Mouse (Mus musculus): Measurements from ENCODE around the gene Stard13. TPM values are rescaled to one million over a fixed set of nuclear protein-coding genes. Genes with fewer than 3 reads are reported as not detected.

The Stard13 gene
- polyA plus RNA-seq, 1 experiment from 2014 or later: 13.0 TPM

GRCm38 (mm10) chr5:151106841-151107240, 126.8 kb downstream of the Stard13 start:
- Histone ChIP-seq H3K9ac (ENCODE audit: low read length) (no peak overlapping the region), H3K4me3 (ENCODE audit: low read depth, low read length) (no peak overlapping the region), H3K27me3 (replicated peaks; ENCODE audit: control insufficient read depth, insufficient read depth, low read length) (no peaks in the 10 kb centered on the region), H3K36me3 (ENCODE audit: control insufficient read depth, insufficient read depth, low read length) (no peaks in the 10 kb centered on the region), H3K9me3 (ENCODE audit: control insufficient read depth, low read length) (no peaks in the 10 kb centered on the region), H3K27ac (ENCODE audit: low read depth) (no peak overlapping the region), H3K4me2 (ENCODE audit: low read length) (no peak overlapping the region), H3K4me1 (replicated peaks; ENCODE audit: control insufficient read depth, insufficient read depth, low read length) (peaks cover 15% of the 10 kb centered on the region)
- no peak for ATAC-seq (replicated peaks; ENCODE audit: low FRiP score, low TSS enrichment, low read depth)
- DNase-seq (ENCODE audit: low spot score): no peak
- 90% methylated on average over 3 of the region's 3 CpGs for WGBS

GRCm38 (mm10) chr5:151105054-151105971, 128.3 kb downstream of the Stard13 start:
- H3K9ac ChIP-seq (ENCODE audit: low read length): no peak overlapping the region
- no peak for DNase-seq (ENCODE audit: low spot score)
- H3K9me3 ChIP-seq (ENCODE audit: control insufficient read depth, low read length): no peaks in the 10 kb centered on the region
- no peaks in the 10 kb centered on the region for H3K27me3 ChIP-seq (replicated peaks; ENCODE audit: control insufficient read depth, insufficient read depth, low read length)
- ATAC-seq (replicated peaks; ENCODE audit: low FRiP score, low TSS enrichment, low read depth): no peak
- H3K36me3 ChIP-seq (ENCODE audit: control insufficient read depth, insufficient read depth, low read length): no peaks in the 10 kb centered on the region
- H3K4me3 ChIP-seq (ENCODE audit: low read depth, low read length): no peak overlapping the region
- H3K4me1 ChIP-seq (replicated peaks; ENCODE audit: control insufficient read depth, insufficient read depth, low read length): peaks cover 15% of the 10 kb centered on the region
- H3K4me2 ChIP-seq (ENCODE audit: low read length): no peak overlapping the region
- H3K27ac ChIP-seq (ENCODE audit: low read depth): no peak overlapping the region
- WGBS: 70% methylated on average over 10 of the region's 10 CpGs

- no peak for DNase-seq (ENCODE audit: low spot score)
- Histone ChIP-seq H3K27me3 (replicated peaks; ENCODE audit: control insufficient read depth, insufficient read depth, low read length) (no peaks in the 10 kb centered on the region), H3K36me3 (ENCODE audit: control insufficient read depth, insufficient read depth, low read length) (no peaks in the 10 kb centered on the region), H3K27ac (ENCODE audit: low read depth) (no peak overlapping the region), H3K9me3 (ENCODE audit: control insufficient read depth, low read length) (no peaks in the 10 kb centered on the region), H3K4me1 (replicated peaks; ENCODE audit: control insufficient read depth, insufficient read depth, low read length) (peaks cover 15% of the 10 kb centered on the region), H3K9ac (ENCODE audit: low read length) (no peak overlapping the region), H3K4me2 (ENCODE audit: low read length) (no peak overlapping the region), H3K4me3 (ENCODE audit: low read depth, low read length) (no peak overlapping the region)
- WGBS: 65% methylated on average over 9 of the region's 9 CpGs
- ATAC-seq (replicated peaks; ENCODE audit: low FRiP score, low TSS enrichment, low read depth): peak; percentile 80
Measured at GRCm38 (mm10) chr5:151104354-151105053, 129.1 kb downstream of the Stard13 start.

GRCm38 (mm10) chr5:151103284-151103683, 130.4 kb downstream of the Stard13 start:
- ATAC-seq (replicated peaks; ENCODE audit: low FRiP score, low TSS enrichment, low read depth) (no peak), DNase-seq (ENCODE audit: low spot score) (no peak)

GRCm38 (mm10) chr5:151102262-151102661, 131.4 kb downstream of the Stard13 start:
- H3K4me2 ChIP-seq (ENCODE audit: low read length): no peak overlapping the region
- ATAC-seq (replicated peaks; ENCODE audit: low FRiP score, low TSS enrichment, low read depth): no peak
- DNase-seq (ENCODE audit: low spot score): no peak

More at GRCm38 (mm10) chr5:151103284-151103683, 130.4 kb downstream of the Stard13 start:
- Histone ChIP-seq H3K27ac (ENCODE audit: low read depth) (no peak overlapping the region), H3K4me3 (ENCODE audit: low read depth, low read length) (no peak overlapping the region), H3K36me3 (ENCODE audit: control insufficient read depth, insufficient read depth, low read length) (no peaks in the 10 kb centered on the region), H3K9ac (ENCODE audit: low read length) (no peak overlapping the region), H3K27me3 (replicated peaks; ENCODE audit: control insufficient read depth, insufficient read depth, low read length) (no peaks in the 10 kb centered on the region), H3K4me2 (ENCODE audit: low read length) (no peak overlapping the region), H3K9me3 (ENCODE audit: control insufficient read depth, low read length) (no peaks in the 10 kb centered on the region), H3K4me1 (replicated peaks; ENCODE audit: control insufficient read depth, insufficient read depth, low read length) (peaks cover 8% of the 10 kb centered on the region)
- 54% methylated on average over 4 of the region's 4 CpGs for WGBS

GRCm38 (mm10) chr5:151096012-151096411, 137.6 kb downstream of the Stard13 start:
- 46% methylated on average over 6 of the region's 6 CpGs for WGBS
- H3K4me3 ChIP-seq (ENCODE audit: low read depth, low read length): no peak overlapping the region
- ATAC-seq (replicated peaks; ENCODE audit: low FRiP score, low TSS enrichment, low read depth) (no peak), DNase-seq (ENCODE audit: low spot score) (no peak)
- peak overlapping the region; percentile 78 for H3K27ac ChIP-seq (ENCODE audit: low read depth)
- no peaks in the 10 kb centered on the region for H3K9me3 ChIP-seq (ENCODE audit: control insufficient read depth, low read length)
- H3K4me2 ChIP-seq (ENCODE audit: low read length): no peak overlapping the region
- no peak overlapping the region for H3K9ac ChIP-seq (ENCODE audit: low read length)
- H3K4me1 ChIP-seq (replicated peaks; ENCODE audit: control insufficient read depth, insufficient read depth, low read length): peaks cover 23% of the 10 kb centered on the region; the same call in 1 of the 2 replicates
- no peaks in the 10 kb centered on the region for H3K27me3 ChIP-seq (replicated peaks; ENCODE audit: control insufficient read depth, insufficient read depth, low read length)
- peaks cover 8% of the 10 kb centered on the region; the same call in 1 of the 2 replicates for H3K36me3 ChIP-seq (ENCODE audit: control insufficient read depth, insufficient read depth, low read length)

More at GRCm38 (mm10) chr5:151102262-151102661, 131.4 kb downstream of the Stard13 start:
- WGBS: 54% methylated on average over 2 of the region's 2 CpGs
- Histone ChIP-seq H3K4me1 (replicated peaks; ENCODE audit: control insufficient read depth, insufficient read depth, low read length) (peaks cover 4% of the 10 kb centered on the region; the same call in 1 of the 2 replicates), H3K36me3 (ENCODE audit: control insufficient read depth, insufficient read depth, low read length) (no peaks in the 10 kb centered on the region), H3K9ac (ENCODE audit: low read length) (no peak overlapping the region), H3K27me3 (replicated peaks; ENCODE audit: control insufficient read depth, insufficient read depth, low read length) (no peaks in the 10 kb centered on the region), H3K27ac (ENCODE audit: low read depth) (no peak overlapping the region), H3K4me3 (ENCODE audit: low read depth, low read length) (no peak overlapping the region), H3K9me3 (ENCODE audit: control insufficient read depth, low read length) (no peaks in the 10 kb centered on the region)

GRCm38 (mm10) chr5:151092886-151093665, 140.6 kb downstream of the Stard13 start:
- Histone ChIP-seq H3K9ac (ENCODE audit: low read length) (no peak overlapping the region), H3K9me3 (ENCODE audit: control insufficient read depth, low read length) (no peaks in the 10 kb centered on the region), H3K36me3 (ENCODE audit: control insufficient read depth, insufficient read depth, low read length) (peaks cover 8% of the 10 kb centered on the region; the same call in 1 of the 2 replicates), H3K4me2 (ENCODE audit: low read length) (no peak overlapping the region), H3K27me3 (replicated peaks; ENCODE audit: control insufficient read depth, insufficient read depth, low read length) (no peaks in the 10 kb centered on the region), H3K4me1 (replicated peaks; ENCODE audit: control insufficient read depth, insufficient read depth, low read length) (peaks cover 25% of the 10 kb centered on the region; the same call in 1 of the 2 replicates), H3K27ac (ENCODE audit: low read depth) (no peak overlapping the region), H3K4me3 (ENCODE audit: low read depth, low read length) (no peak overlapping the region)
- WGBS: 54% methylated on average over 3 of the region's 3 CpGs
- DNase-seq (ENCODE audit: low spot score): no peak
- no peak for ATAC-seq (replicated peaks; ENCODE audit: low FRiP score, low TSS enrichment, low read depth)

- H3K27ac ChIP-seq (ENCODE audit: low read depth): no peak overlapping the region
- DNase-seq (ENCODE audit: low spot score) (no peak), ATAC-seq (replicated peaks; ENCODE audit: low FRiP score, low TSS enrichment, low read depth) (no peak)
- peaks cover 8% of the 10 kb centered on the region; the same call in 1 of the 2 replicates for H3K36me3 ChIP-seq (ENCODE audit: control insufficient read depth, insufficient read depth, low read length)
- no peak overlapping the region for H3K4me3 ChIP-seq (ENCODE audit: low read depth, low read length)
- peaks cover 8% of the 10 kb centered on the region; the same call in 1 of the 2 replicates for H3K4me1 ChIP-seq (replicated peaks; ENCODE audit: control insufficient read depth, insufficient read depth, low read length)
- H3K27me3 ChIP-seq (replicated peaks; ENCODE audit: control insufficient read depth, insufficient read depth, low read length): no peaks in the 10 kb centered on the region
- H3K4me2 ChIP-seq (ENCODE audit: low read length): no peak overlapping the region
- no peaks in the 10 kb centered on the region for H3K9me3 ChIP-seq (ENCODE audit: control insufficient read depth, low read length)
- H3K9ac ChIP-seq (ENCODE audit: low read length): no peak overlapping the region
- 82% methylated on average over 6 of the region's 6 CpGs for WGBS
Measured at GRCm38 (mm10) chr5:151090996-151091395, 142.6 kb downstream of the Stard13 start.
